Mouse (Mus musculus): Measurements from ENCODE around the gene Map2k2. TPM values are rescaled to one million over a fixed set of nuclear protein-coding genes. Genes with fewer than 3 reads are reported as not detected.
"Not testable (repeated sequence)": the region's sequence is repeated elsewhere in the genome, so short reads cannot be mapped to it uniquely, and the experiment has no call there.

Map2k2 gene
- polyA plus RNA-seq, 1 experiment, result 212 TPM

DNA sequence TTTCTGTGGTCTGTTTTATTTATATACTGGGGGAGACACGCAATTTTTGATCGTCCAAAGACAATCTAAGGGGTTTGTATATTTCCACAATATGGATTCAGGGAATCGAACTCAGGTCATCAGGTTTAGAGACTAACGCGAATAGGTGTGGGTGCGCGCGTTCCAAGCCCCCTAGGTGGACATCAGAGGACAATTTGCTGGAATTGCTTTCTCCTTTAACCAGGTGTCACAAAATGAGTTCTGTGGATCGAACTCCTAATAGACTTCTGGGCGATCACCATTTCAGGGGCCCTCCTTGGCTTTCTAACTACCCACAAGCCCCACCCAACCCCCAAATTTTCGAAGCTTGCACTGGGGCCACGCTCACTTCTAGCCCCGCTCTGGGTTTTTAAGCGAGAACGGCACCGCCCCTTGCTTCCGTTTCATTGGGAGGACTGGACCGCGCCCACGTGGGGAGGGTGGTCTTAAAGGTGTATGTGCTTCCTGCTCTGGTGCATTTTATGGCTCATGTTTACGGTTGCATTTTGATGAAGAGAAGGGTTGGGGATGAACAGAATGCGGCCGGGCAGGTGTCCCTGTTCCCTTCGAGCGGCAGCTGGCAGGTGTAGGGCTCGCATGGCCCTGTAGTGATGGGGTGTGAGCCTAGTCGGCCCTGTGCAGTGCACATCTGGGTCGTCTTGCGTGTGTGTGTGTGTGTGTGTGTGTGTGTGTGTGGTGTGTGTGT is 63.0 kb downstream of the Map2k2 start:
- under 1% methylated on average over 29 of the region's 29 CpGs for WGBS
- DNase-seq (ENCODE audit: low read depth, low spot score), result no peak

- not testable (repeated sequence) for DNase-seq (ENCODE audit: low read depth, low spot score)
- WGBS, result 4% methylated on average over 14 of the region's 14 CpGs
Measured at GRCm38 (mm10) chr10:81169411-81169900, 63.7 kb downstream of the Map2k2 start.

DNA sequence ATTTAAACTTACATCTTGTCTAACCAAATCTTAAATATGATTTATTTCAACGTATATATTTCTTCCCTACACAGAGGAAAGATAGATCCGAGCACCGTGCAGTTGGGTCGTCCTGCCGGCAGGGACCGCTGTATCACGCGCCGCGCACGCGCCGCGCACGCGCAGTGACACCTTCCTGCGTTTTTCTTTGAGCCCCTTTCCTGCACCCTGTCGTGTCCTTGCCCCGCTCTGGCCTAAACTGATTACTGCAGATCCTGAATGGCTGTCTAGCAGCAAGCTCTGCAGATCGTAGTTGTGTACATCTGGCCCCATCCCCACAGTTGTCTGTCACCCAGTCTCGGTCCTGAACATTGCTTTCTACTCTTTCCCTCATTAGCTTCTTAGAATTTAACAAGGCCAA is 67.4 kb downstream of the Map2k2 start:
- no peak for DNase-seq (ENCODE audit: low read depth, low spot score)
- 11% methylated on average over 21 of the region's 21 CpGs for WGBS

- WGBS, result 6% methylated on average over 29 of the region's 29 CpGs
- no peak for DNase-seq (ENCODE audit: low read depth, low spot score)
Measured at GRCm38 (mm10) chr10:81174617-81175344, 69.1 kb downstream of the Map2k2 start.

DNA sequence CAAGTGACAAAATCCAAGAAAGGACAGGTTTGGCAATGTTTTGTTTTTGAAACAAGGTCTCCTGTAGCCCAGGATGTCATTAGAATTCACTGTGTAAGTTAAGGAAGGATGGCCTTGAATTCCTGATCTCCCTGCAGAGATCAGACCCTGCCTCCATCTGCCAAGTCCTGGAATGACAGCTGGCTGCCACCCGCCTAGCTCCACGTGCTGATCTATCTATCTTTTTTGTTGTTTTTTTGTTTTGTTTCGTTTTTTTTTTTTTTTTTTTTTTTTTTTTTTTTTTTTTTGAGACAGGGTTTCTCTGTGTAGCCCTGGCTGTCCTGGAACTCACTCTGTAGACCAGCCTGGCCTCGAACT is 69.6 kb downstream of the Map2k2 start:
- DNase-seq (ENCODE audit: low read depth, low spot score), result not testable (repeated sequence)
- 3% methylated on average over 4 of the region's 4 CpGs for WGBS

DNA sequence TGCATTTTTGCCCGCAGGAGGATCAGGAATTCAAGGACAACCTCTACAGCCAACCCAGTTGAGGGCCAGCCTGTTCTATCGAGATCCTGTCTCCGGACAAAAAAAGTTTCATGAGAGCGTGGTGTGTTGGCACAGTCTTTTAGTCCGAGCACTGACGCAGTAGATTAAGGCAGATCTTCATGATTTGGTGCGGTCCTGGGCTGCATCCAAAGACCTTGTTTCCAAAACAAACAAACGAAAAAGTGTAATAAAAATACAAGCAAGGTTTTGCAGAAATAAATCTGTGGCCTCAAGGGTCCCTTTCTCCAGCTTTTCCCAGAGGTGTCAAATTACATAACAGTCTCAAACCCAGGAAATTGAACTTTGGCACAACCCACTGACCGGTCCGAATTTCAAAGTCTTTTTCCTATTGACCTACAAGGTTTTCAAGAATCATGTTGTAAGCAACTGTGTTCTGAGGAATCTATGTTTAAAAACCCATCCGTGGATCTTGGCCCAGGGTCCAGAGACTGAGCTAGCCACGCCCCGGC is 70.3 kb downstream of the Map2k2 start:
- 2% methylated on average over 13 of the region's 13 CpGs for WGBS
- DNase-seq (ENCODE audit: low read depth, low spot score), result no peak

- peak; percentile 75 for DNase-seq (ENCODE audit: low read depth, low spot score)
- WGBS, result under 1% methylated on average over 77 of the region's 77 CpGs
Measured at GRCm38 (mm10) chr10:81176466-81177271, 71.0 kb downstream of the Map2k2 start, which contains the start of gene Eef2. Gene Eef2 (plus strand): TSS chr10:81176631.

GRCm38 (mm10) chr10:81177491-81177925 is 71.8 kb downstream of the Map2k2 start:
- DNase-seq (ENCODE audit: low read depth, low spot score), result no peak
- 5% methylated on average over 16 of the region's 16 CpGs for WGBS

- 33% methylated on average over 14 of the region's 14 CpGs for WGBS
- no peak for DNase-seq (ENCODE audit: low read depth, low spot score)
Measured at GRCm38 (mm10) chr10:81177958-81178712, 72.4 kb downstream of the Map2k2 start.

DNA sequence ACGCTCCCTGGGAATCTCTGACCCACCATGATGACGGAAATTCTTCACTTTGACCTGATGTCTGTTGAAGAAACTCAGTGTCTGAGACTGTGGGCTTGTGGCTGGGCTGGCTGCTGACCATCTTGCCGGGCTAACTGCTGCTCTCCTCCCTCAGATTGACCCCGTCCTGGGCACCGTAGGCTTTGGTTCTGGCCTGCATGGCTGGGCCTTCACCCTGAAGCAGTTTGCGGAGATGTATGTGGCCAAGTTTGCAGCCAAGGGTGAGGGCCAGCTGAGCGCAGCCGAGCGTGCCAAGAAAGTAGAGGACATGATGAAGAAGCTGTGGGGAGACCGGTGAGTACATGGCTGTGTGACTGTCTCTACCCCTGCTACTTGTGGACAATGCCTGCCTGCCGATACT is 73.2 kb downstream of the Map2k2 start:
- DNase-seq (ENCODE audit: low read depth, low spot score), result no peak
- WGBS, result 89% methylated on average over 11 of the region's 11 CpGs

GRCm38 (mm10) chr10:81179451-81180342 is 74.0 kb downstream of the Map2k2 start:
- WGBS, result 83% methylated on average over 32 of the region's 32 CpGs
- DNase-seq (ENCODE audit: low read depth, low spot score), result no peak

DNA sequence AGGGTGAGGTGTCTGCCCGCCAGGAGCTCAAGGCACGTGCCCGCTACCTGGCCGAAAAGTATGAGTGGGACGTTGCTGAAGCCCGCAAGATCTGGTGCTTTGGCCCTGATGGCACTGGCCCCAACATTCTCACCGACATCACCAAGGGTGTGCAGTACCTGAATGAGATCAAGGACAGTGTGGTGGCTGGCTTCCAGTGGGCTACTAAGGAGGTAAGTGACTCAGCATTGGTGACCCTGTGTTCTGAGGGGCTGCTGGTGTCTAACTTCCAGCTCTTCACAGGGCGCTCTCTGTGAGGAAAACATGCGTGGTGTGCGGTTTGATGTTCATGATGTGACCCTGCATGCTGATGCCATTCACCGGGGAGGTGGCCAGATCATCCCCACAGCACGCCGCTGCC is 75.2 kb downstream of the Map2k2 start:
- WGBS, result 92% methylated on average over 13 of the region's 13 CpGs
- no peak for DNase-seq (ENCODE audit: low read depth, low spot score)

- DNase-seq (ENCODE audit: low read depth, low spot score), result not testable (repeated sequence)
Measured at GRCm38 (mm10) chr10:81181860-81182259, 76.1 kb downstream of the Map2k2 start.

DNA sequence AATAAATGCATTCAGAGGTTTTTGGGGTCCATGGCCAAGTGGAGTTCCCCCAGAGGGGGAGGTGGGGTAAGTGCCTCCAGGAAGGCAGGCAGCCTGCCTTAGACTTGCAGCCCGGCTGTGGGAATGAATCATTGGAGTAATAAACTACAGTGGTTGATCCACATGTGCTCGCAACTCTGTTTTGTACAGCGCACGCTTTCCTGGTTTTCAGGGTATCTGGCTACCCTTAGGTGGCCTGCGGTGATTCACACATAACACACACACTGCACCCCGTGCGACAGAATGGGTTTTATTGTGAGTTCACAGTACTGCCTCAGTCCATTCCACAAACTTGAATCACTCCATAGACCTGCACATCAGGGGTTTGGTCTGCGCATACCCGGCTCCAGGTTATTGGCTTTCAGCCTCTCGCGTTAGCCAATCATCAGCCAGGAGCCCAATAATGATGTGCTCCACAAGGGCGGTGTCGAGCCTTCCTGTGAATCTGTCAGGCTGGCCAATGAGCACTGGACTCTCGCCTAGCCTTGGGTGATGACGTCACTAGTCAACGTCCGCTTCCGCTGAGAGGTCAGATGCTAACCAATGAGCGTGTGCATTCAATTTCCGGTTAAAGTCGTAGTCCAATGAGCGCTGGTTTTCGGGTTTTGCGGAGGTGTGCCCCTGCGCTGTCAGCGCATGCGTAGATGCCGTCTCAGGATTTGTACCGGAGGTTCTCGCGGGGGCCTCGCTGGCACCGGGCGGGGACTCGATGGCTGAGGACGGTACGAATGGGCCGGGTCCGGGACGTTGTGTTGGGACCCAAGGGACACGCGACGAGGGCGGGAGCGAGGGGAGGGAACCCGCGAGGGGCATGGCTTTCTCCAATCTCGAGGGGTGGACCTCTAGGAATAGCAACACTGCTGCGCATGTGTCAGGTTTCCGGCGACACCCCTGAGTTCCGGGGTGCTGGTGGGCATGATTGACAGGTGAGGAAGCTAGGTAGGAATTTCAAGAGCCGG is 76.9 kb downstream of the Map2k2 start, which contains the start of gene Dapk3:
Gene Dapk3, plus strand, starts transcription at position 670 of the 998 bp plus-strand sequence.
- 4% methylated on average over 53 of the region's 53 CpGs for WGBS

More at GRCm38 (mm10) chr10:81181860-81182259, 76.1 kb downstream of the Map2k2 start:
- WGBS, result 86% methylated on average over 12 of the region's 12 CpGs

More for the DNA sequence above, 76.9 kb downstream of the Map2k2 start, which contains the start of gene Dapk3:
- peak; percentile 98 for DNase-seq (ENCODE audit: low read depth, low spot score)
